Mouse (Mus musculus) myocyte (in vitro differentiated cells): Measurements from ENCODE around the gene Xylt1. TPM values are rescaled to one million over a fixed set of nuclear protein-coding genes. Genes with fewer than 3 reads are reported as not detected.

Experiments used
- H3K27me3 ChIP-seq: one replicate; pipeline ENCODE4 v1.6.1; 2011; ENCODE audit not compliant: control insufficient read depth, insufficient read depth, insufficient read length
- H3K36me3 ChIP-seq: one replicate; pipeline ENCODE4 v1.6.1; 2011; ENCODE audit not compliant: control insufficient read depth, insufficient read depth
- H3K4me2 ChIP-seq: one replicate; pipeline ENCODE4 v1.6.1; 2011; ENCODE audit warnings: low read depth, control low read depth
- H3K4me3 ChIP-seq: one replicate; pipeline ENCODE4 v1.5.1; 2011; ENCODE audit warnings: mild to moderate bottlenecking, control low read depth, moderate library complexity
- H3K79me2 ChIP-seq: one replicate; pipeline ENCODE4 v1.6.1; 2011; ENCODE audit not compliant: control insufficient read depth, insufficient read depth
- H3ac ChIP-seq: one replicate; pipeline ENCODE4 v1.6.1; 2011; ENCODE audit not compliant: control insufficient read depth, insufficient read length
- CEBPB ChIP-seq: IDR thresholded peaks from 2 replicates; pipeline ENCODE4 v1.6.1; 2011; ENCODE audit warnings: mild to moderate bottlenecking, moderate library complexity; ENCODE audit not compliant: poor library complexity, insufficient read depth, severe bottlenecking
- E2F4 ChIP-seq: IDR thresholded peaks from one replicate; pipeline ENCODE4 v1.6.1; 2011; ENCODE audit warnings: mild to moderate bottlenecking, control low read depth, moderate library complexity; ENCODE audit not compliant: insufficient read depth
- MAX ChIP-seq: IDR thresholded peaks from one replicate; pipeline ENCODE4 v1.6.1; 2011; ENCODE audit warnings: low read depth, mild to moderate bottlenecking, control low read depth
- MYOD1 ChIP-seq, 3 experiments: IDR thresholded peaks; one replicate each; pipeline ENCODE4 v1.6.1; 2011; ENCODE audit warnings: control low read depth in 2 of 3, low read depth in 2 of 3, mild to moderate bottlenecking in 2 of 3, moderate library complexity in 1 of 3; ENCODE audit not compliant: insufficient read length in 2 of 3, control insufficient read depth in 1 of 3
- MYOG ChIP-seq, 3 experiments: IDR thresholded peaks; one replicate each; pipeline ENCODE4 v1.6.1; 2011; ENCODE audit warnings: control low read depth in 2 of 3, low read depth in 2 of 3, mild to moderate bottlenecking in 2 of 3; ENCODE audit not compliant: insufficient read length in 2 of 3, control insufficient read depth in 1 of 3, insufficient read depth in 1 of 3
- POLR2A ChIP-seq: IDR thresholded peaks from one replicate; pipeline ENCODE4 v1.6.1; 2011; ENCODE audit warnings: low read depth, mild to moderate bottlenecking, control low read depth, moderate library complexity; ENCODE audit not compliant: insufficient read length
- POLR2AphosphoS2 ChIP-seq: IDR thresholded peaks from one replicate; pipeline ENCODE4 v1.6.1; 2011; ENCODE audit warnings: low read depth, control low read depth; ENCODE audit not compliant: insufficient read length
- REST ChIP-seq: IDR thresholded peaks from one replicate; pipeline ENCODE4 v1.6.1; 2011; ENCODE audit warnings: mild to moderate bottlenecking, control low read depth, moderate library complexity; ENCODE audit not compliant: insufficient read depth, insufficient read length
- SRF ChIP-seq: IDR thresholded peaks from one replicate; pipeline ENCODE4 v1.6.1; 2011; ENCODE audit warnings: low read depth; ENCODE audit not compliant: control insufficient read depth, insufficient read length
- TCF12 ChIP-seq: IDR thresholded peaks from one replicate; pipeline ENCODE4 v1.6.1; 2011; ENCODE audit warnings: mild to moderate bottlenecking, control low read depth; ENCODE audit not compliant: poor library complexity, insufficient read depth, severe bottlenecking
- TCF3 ChIP-seq: IDR thresholded peaks from one replicate; pipeline ENCODE4 v1.6.1; 2011; ENCODE audit warnings: low read depth, control low read depth; ENCODE audit not compliant: insufficient read length
- USF1 ChIP-seq: IDR thresholded peaks from one replicate; pipeline ENCODE4 v1.6.1; 2011; ENCODE audit warnings: low read depth, mild to moderate bottlenecking, control low read depth, moderate library complexity
- polyA plus RNA-seq: library from polyadenylated mRNA; unstranded; fragments of >200 nt; fragmentation: generic; extraction: Trizol; gene quantifications from one replicate; pipeline ENCODE4 v1.2.1, GENCODE M21; 2012; ENCODE audit warnings: missing spikeins

The Xylt1 gene
- polyA plus RNA-seq, 1 experiment, result not detected

DNA sequence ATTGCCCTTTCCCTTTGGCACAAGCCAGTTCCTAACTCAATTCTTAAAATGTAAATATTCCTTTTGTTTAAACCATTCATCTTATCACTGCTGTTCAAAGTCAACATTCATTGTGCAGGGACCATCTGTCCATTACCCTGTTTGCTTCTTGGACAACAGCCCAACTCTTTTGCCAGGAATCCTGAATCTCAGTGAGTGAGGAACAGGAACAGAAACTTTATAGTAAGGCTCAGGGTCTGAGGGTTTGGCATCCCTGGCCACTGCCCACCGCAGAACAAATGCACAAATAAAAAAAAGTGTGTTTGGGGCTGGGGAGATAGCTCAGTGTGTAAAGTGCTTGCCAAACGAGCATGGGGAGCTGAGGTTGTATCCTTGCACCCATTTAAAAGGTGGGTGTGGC lies 71.5 kb downstream of the Xylt1 start:
- Histone ChIP-seq H3ac (no peak overlapping the region), H3K79me2 (no peaks in the 10 kb centered on the region), H3K27me3 (no peaks in the 10 kb centered on the region), H3K4me2 (no peak overlapping the region), H3K4me3 (no peak overlapping the region), H3K36me3 (no peaks in the 10 kb centered on the region)
- TF ChIP-seq TCF12 (no peak), REST (no peak), SRF (no peak), CEBPB (no peak), MYOD1 (IDR thresholded peaks at IDR 0.05; ENCODE audit: control insufficient read depth in 1 of 3, insufficient read length in 2 of 3, low read depth in 2 of 3) (no peak), MAX (no peak), POLR2A (no peak), USF1 (no peak), MYOG (IDR thresholded peaks at IDR 0.05; ENCODE audit: control insufficient read depth in 1 of 3, insufficient read depth in 1 of 3, insufficient read length in 2 of 3, low read depth in 2 of 3) (no peak), POLR2AphosphoS2 (no peak), TCF3 (no peak), E2F4 (no peak)

DNA sequence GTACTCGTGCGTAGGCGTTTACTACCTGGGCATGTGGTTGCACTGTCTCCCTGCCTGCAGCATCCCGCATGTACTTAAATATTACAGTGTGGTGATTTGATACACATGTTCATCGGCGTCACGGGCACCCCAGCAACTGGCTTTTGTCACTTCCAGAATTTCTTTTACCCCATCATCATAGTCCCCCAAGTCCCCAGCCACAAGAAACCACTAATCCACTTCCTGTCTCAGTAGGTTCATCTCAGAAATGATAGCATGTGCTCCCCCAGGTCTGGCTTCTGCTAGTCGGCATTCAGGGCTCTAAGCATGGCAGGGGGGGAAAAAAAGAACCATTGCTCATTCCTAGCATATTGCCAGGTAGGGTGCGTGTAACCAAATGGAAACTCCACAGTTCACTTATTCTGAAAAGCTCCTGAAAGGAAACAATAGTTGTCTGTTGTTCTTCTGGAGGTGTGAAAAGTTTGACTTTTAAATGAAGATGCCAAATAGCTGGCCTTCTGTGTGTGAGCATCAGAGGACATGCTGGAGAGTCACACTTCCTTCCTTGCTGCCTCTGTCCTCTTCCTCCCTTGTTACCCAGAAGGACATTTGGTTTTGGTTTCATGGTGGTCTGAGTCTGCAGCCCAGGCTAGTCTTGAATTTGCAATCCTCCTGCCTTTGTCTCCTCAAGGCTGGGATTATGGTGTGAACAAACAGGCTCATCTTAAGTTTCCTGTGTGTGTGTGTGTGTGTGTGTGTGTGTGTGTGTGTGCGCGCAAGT lies 74.2 kb downstream of the Xylt1 start:
- Histone ChIP-seq H3K36me3 (no peaks in the 10 kb centered on the region), H3K79me2 (no peaks in the 10 kb centered on the region), H3K4me3 (no peak overlapping the region), H3ac (no peak overlapping the region), H3K4me2 (no peak overlapping the region), H3K27me3 (no peaks in the 10 kb centered on the region)
- TF ChIP-seq POLR2AphosphoS2 (no peak), E2F4 (no peak), POLR2A (no peak), MYOD1 (IDR thresholded peaks at IDR 0.05; ENCODE audit: control insufficient read depth in 1 of 3, insufficient read length in 2 of 3, low read depth in 2 of 3) (no peak), MYOG (IDR thresholded peaks at IDR 0.05; ENCODE audit: control insufficient read depth in 1 of 3, insufficient read depth in 1 of 3, insufficient read length in 2 of 3, low read depth in 2 of 3) (no peak), CEBPB (no peak), USF1 (no peak), REST (no peak), MAX (no peak), TCF12 (no peak), SRF (no peak), TCF3 (no peak)

GRCm38 (mm10) chr7:117462196-117462935 lies 81.6 kb downstream of the Xylt1 start:
- no peaks in the 10 kb centered on the region for H3K27me3 ChIP-seq
- no peak overlapping the region for H3ac ChIP-seq
- no peaks in the 10 kb centered on the region for H3K79me2 ChIP-seq
- no peak overlapping the region for H3K4me2 ChIP-seq
- H3K36me3 ChIP-seq, result no peaks in the 10 kb centered on the region
- no peak overlapping the region for H3K4me3 ChIP-seq
- no peak for TF ChIP-seq E2F4
- no peak for TF ChIP-seq REST
- no peak for TF ChIP-seq CEBPB
- TF ChIP-seq MAX, result no peak
- TF ChIP-seq SRF, result no peak
- no peak for TF ChIP-seq USF1
- no peak for TF ChIP-seq MYOG (IDR thresholded peaks at IDR 0.05; ENCODE audit: control insufficient read depth in 1 of 3, insufficient read depth in 1 of 3, insufficient read length in 2 of 3, low read depth in 2 of 3)
- no peak for TF ChIP-seq MYOD1 (IDR thresholded peaks at IDR 0.05; ENCODE audit: control insufficient read depth in 1 of 3, insufficient read length in 2 of 3, low read depth in 2 of 3)
- no peak for TF ChIP-seq POLR2AphosphoS2
- no peak for TF ChIP-seq POLR2A
- TF ChIP-seq TCF3, result no peak
- no peak for TF ChIP-seq TCF12

- no peak overlapping the region for H3K4me3 ChIP-seq
- H3K27me3 ChIP-seq, result no peaks in the 10 kb centered on the region
- H3K4me2 ChIP-seq, result no peak overlapping the region
- H3ac ChIP-seq, result no peak overlapping the region
- TF ChIP-seq MYOD1 (IDR thresholded peaks at IDR 0.05; ENCODE audit: control insufficient read depth in 1 of 3, insufficient read length in 2 of 3, low read depth in 2 of 3), result no peak
- no peak for TF ChIP-seq POLR2A
- TF ChIP-seq MYOG (IDR thresholded peaks at IDR 0.05; ENCODE audit: control insufficient read depth in 1 of 3, insufficient read depth in 1 of 3, insufficient read length in 2 of 3, low read depth in 2 of 3), result no peak
- no peak for TF ChIP-seq TCF3
- no peak for TF ChIP-seq SRF
- TF ChIP-seq MAX, result no peak
- H3K79me2 ChIP-seq, result no peaks in the 10 kb centered on the region
- H3K36me3 ChIP-seq, result no peaks in the 10 kb centered on the region
These were observed 84.2 kb downstream of the Xylt1 start for GRCm38 (mm10) chr7:117464956-117465355.
